Mouse (Mus musculus) cerebellum, adult 9-11 months (tissue): Measurements from ENCODE around the gene Rgs12.

ENCODE experiments used
- DNase-seq: peaks from one replicate; pipeline ENCODE4 v3.0.0; 2022

Rgs12 gene

DNA sequence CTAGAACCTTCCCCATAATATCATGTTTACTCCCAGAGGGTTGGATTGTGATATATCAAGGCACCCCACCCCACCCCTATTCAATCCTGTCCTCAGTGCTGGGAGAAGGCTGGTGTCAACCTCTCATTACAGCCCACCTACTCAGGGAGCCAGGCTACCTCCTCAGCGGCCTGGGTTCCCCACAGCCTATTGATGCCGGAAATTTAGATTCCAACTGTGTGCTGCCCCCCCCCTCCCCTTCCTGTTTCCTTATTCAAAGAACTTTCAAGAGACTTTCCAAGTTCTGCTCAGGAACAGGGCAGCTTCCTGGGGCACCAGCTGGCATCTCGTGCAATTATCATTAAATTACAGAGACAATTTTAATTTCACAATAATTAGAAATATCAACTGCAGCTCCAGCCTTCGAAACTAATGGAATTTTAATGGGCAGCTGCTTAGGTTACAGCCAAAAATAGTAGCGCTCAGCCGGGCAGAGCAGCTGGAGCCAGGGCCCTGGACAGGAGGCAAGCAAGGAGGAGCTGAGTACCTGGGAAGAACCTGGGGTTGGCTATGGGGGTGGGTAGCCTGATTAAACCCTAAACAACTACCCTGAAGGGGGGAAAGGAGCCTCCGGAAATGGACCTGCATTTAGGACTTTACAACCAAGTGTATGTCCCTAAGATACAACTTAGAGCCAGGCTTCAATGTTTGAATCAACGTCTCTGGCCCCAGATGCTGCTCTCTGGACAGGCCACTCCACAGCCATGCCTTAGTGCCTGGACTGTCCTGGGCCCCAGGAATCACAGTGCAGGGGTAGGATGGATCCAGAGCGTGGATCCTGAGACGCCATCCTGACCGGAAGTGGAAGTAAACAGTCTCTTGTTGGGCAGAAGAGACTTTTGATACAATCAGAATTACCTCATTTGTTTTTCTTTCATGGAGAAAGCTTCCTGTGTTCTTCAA, 17.5 kb upstream of the Rgs12 start:
- DNase-seq: no peak

DNA sequence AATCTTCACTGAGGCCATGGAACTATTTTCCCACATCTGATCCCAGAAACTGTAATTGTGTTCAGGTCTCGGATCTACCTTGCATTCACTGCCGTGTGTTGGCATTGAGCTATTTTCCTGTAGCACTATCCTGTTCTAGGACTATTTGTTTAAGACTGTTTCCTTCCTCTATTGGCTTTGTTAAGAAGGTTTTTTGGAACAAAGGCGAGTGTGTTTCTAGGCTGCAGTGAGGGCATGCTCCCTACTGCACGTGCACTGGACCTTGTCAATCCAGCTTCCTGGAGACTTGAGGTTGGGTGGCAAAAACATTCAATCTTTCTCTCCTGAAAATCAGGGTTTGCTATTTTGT, 16.8 kb upstream of the Rgs12 start:
- DNase-seq: no peak

GRCm38 (mm10) chr5:34933461-34933860, 15.8 kb upstream of the Rgs12 start:
- no peak for DNase-seq

DNA sequence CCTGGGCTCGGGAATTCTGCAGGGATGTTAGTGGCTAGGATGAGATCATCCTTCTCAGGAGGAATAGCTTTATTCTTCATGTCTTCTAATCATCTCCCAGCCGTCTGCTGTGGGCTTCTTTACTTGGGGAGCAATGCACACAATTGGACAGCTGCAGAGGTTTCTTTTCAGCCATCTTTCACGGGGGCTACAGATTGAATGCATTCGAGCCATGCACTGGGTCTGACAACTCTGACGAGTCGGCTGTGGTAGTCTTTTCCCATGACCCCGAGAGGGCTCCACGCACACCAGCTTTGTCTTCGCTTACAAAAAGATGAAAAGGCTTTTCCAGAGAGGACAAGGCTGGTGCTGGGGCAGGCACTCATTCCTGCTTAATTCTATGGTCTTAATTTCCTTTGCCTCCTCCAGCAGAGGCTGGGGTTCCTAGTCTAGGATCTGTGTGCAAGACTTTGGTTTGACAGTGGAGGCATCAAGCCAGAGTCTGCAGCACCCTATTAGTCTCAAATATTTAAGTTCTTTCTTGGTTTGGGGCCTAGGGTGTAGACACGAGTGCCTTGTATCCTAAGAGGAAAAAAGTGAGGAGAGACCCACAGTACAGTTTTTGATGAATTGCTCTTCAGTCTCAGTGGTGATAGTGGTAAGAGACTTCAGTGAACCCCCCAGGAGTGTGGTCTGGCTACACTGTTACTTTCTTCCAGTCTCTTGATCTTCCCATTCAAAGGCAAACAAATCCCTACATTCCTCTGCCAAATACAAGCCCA, 7.4 kb upstream of the Rgs12 start:
- DNase-seq: no peak

- DNase-seq: no peak
These were observed 5.8 kb upstream of the Rgs12 start for GRCm38 (mm10) chr5:34943428-34943827.

DNA sequence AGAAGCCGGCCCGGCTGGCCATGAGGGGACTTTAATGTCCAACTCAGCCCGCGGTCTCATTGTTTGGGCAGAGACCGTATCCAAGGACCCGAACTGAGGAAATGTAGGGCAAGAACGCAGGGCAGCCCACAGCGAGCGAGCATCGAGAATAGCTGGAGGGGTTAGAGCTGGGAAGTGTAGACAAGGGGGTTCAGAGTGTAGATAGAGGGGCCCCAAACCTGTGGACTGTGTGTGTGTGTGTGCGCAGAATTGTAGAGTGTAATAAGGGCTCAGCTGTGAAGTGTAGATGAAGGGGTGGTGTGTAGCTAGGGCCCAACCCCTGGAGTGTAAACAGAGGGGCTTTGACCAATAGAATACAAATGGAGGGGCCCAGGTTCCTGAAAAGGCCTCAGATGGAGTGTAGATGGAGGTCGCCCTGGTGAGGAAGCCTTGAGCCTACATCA, 545 bp downstream of the Rgs12 start:
- no peak for DNase-seq

DNA sequence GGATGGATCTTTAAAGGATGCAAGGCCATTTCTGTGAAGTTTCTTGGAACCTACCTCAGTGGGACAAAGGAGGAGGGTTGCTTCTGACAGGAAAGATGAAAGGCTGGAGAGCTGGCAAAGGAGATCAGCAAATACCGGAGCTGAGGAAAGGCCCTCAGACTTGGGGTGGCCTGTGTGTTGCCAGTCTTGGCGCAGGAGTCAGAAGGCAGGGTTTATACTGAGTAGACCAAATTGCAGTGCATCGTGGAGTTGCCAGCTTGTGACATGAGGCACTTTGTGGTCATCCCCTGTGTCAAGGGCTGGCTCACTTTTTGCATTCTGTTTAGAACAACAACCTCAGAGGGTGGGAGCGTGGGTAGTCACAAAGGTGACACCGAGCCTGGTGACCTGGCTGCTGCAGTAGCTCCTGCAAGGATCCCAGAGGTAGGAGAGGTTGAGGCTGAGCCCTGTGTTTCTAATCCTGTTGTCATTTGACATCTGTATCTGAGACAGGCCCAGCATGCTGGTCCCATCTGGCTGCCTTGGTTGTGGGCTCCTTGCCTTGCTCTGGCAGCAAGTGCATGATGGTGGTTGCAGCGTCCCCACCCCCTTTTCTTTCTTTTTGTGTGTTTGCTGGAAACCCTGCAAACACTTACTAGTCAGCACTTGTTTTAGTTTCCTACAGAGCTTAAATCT, 1.4 kb downstream of the Rgs12 start:
- no peak for DNase-seq

DNA sequence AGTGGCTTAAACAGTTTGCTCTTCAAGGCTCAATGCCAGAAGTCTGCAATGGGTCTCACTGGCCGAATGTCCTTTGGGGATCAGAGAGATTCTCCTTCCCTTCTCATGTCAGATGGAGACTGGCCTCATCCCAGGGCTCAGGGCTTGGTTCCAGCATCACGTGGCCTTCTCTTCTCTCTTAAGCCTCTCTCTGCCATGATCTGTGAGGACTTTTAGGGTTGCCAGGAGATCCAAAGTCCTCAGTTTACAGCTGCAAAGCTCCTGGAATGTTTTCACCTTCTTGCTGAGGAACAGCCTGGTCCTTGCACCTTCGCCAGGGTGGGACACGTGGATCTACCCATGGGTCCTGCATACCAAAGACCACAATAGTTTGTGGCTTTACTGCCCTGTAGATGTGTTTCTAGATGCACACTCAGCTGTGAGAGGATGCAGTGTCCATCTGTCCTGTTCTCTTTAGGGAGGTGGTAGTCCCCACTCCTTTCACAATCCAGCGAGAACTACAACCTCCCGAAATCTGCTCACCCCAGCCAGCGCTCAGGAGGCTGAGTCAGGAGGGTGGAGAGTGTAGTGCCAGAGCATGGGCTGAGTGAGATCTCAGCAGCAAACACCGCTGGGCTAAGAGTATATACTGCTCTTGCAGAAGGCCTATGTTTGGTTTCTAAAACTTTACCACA, 2.1 kb downstream of the Rgs12 start:
- no peak for DNase-seq

GRCm38 (mm10) chr5:34954508-34954907, 5.3 kb downstream of the Rgs12 start:
- DNase-seq: no peak

DNA sequence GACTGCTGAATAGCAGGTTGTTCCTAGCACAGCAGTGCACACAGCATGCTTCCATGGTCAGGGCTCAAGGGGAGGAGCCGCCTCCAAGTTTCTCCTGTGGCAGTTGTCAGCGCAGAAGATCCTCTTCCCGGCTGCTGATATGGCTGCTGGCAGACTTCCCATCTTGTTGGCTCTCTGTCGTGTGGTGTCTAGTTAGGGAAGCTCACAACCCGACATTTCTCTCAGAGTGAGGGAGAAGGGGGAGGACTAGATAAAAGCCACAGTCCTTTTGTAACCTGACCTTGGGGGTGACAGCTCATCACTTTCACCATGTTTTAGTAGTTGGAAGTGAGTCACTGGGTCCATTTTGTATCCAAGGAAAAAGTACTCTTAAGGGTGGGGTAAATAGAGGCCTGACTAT, 6.4 kb downstream of the Rgs12 start:
- no peak for DNase-seq

- no peak for DNase-seq
These were observed 6.9 kb downstream of the Rgs12 start for GRCm38 (mm10) chr5:34956151-34956550.

DNA sequence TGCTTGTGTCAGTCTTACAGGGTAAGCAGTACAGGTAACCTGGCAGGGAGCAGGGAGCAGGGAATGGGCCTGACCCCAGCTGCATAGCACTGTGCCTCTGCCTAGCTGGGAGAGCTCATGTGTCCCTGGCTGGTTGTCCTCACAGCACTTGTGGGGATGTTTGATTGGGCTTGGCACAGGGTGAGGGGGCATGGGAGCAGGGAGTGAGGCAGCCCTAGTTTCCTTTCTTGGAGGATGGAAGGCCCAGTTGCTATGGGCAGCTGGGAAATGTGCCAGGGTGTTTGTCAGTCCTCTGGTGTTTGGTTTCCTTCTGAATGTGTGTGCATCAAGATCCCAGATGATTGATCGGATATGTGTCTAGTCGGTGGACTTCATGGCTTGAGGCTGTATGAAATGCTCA, 7.8 kb downstream of the Rgs12 start:
- peak; percentile 13 for DNase-seq

DNA sequence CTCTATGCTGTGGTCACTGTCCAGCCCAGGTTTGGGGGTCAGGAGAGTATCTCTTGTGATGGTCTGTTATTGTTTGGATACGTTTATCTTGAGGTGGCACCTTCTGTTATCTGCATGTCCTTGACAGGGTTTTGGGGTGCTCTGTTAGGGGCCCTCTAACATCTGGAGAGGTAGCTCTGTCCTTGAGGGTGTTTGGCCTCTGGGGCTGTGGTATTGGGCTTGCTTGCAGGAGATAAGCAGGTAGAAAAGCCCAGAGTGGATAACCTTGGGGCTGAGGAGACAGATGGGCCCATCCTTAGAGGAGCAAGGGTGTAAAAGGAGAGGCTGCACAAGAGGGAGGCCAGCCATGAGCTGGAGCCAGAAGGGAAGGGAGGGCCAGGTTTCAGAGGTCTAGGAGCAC, 10.8 kb downstream of the Rgs12 start:
- DNase-seq: no peak

DNA sequence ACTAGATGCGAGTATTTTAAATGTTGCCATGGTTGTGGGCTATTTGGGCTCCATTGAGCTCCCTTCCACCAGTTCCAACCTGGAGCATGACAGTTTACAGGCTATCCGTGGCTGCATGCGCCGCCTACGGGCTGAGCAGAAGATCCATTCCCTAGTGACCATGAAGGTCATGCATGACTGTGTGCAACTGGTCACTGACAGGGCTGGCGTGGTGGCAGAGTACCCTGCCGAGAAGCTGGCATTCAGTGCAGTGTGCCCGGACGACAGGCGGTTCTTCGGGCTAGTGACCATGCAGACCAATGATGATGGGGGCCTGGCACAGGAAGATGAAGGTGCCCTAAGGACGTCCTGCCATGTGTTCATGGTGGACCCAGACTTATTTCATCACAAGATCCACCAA, 16.3 kb downstream of the Rgs12 start:
- no peak for DNase-seq

- no peak for DNase-seq
These were observed 19.1 kb downstream of the Rgs12 start for GRCm38 (mm10) chr5:34968386-34968785.

DNA sequence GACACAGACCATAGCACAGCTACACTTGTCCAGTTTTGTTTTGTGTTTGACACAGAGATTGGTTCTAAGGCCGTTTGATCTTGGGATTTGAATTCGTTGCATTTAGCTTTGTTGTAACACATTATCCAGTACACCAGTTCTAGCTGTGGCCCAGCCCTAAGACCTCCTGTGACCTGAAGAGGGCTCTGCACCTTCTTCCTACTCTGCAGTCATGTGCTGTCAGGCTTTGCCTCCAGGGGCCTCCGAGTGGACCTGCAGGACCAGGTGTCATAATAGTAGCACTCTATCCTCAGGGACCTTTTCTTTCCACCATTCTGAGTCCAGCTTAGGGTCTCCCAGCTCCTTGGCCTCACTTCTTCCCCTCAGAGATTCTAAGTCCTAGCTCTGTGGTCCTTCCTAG, 23.2 kb downstream of the Rgs12 start:
- DNase-seq: no peak

- DNase-seq: no peak
These were observed 24.5 kb downstream of the Rgs12 start for GRCm38 (mm10) chr5:34973560-34974317.

GRCm38 (mm10) chr5:34974773-34975443, 25.7 kb downstream of the Rgs12 start:
- DNase-seq: no peak

DNA sequence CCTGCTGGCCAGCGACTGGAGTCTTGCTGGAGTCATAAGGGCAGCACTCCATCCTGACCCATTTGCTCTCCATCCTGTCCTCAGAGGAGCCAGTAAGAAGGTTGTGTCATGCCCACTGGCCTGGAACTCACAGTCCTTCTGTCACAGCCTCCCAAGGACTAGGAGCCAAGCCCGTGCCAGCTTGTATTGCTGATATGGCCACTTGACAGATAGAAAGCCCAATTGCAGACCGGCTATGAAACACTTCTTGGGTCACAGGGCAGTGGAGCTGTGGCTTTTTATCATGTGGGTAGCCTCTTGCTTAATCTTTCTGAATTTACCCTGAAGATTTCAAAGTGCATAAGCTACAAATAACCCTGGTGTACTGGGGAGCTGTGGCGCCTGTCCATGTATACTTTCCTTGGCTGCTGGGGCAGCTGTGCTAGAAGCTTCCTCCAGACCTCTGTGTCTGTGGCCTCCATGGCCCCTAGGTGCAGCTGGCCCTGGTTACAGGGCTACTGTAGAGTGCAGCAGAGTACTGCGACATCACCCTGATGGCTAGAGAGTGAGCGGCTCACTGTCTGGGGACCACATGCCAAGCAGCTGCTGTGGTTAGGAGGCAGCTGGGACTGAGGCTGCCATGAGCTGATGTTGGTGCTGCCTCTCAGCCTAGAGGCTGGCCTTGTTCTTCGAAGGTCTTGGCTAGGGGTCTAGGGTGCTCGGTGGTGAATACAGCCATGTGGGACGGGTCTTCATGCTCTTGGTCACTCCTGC, 27.5 kb downstream of the Rgs12 start:
- peak; percentile 5 for DNase-seq

GRCm38 (mm10) chr5:34980099-34980498, 30.9 kb downstream of the Rgs12 start:
- no peak for DNase-seq

DNA sequence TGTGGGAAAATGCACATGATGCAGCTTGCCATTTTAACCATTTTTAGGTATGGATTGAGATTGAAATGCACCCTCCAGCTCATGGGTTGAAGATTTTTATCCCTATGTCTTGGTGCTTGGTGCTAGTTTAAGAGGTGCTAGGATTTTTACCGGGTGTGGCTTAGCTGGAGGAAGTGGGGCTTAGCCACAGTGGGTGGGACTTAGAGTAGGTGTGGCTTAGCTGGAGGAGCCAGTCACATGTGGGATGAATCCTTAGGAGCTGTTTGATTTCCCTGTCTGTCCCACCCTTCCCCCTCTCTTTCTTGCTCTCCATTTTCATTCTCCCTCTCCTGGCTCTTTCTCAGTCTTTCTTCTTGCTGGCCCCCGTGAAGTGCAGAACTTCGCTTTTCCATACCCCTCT, 32.5 kb downstream of the Rgs12 start:
- no peak for DNase-seq
